ENCODE assay signal across 10 mouse cellular contexts in genomic region chr11:35933402-35934085, GRCm38 (mm10). TPM values are rescaled to one million over a fixed set of nuclear protein-coding genes. Genes with fewer than 3 reads are reported as not detected.
DNase-seq lines count a peak whose midpoint lies in the region; ATAC-seq lines count a peak whose summit lies in the region.
"Had no signal": no experiment of that assay in that cellular context is flagged by ENCODE, and none has a peak within 500 bp of the region (broad histone marks: within the 10 kb centered on the region; RNA-seq: fewer than 3 reads in every experiment).

No protein-coding gene starts in this region.

- no peak overlapping the region; the same call in 1 of the 2 replicates for H3K4me2 ChIP-seq in kidney, embryonic 15.5 days
- H3K4me2 ChIP-seq in midbrain, embryonic 14.5 days (ENCODE audit: low read length) = peak overlapping the region; percentile 29

- 0 out of 2 replicates have a peak, but pooled peaks have one; percentile 17 for ATAC-seq in kidney, embryonic 15.5 days (replicated peaks; ENCODE audit: low FRiP score)
- peak; percentile 63 for ATAC-seq in midbrain, embryonic 14.5 days (ENCODE audit: low FRiP score, low TSS enrichment)
- ATAC-seq in megakaryocyte, adult 5-6 weeks (ENCODE audit: poor library complexity, severe bottlenecking) = no peak
- no peak for ATAC-seq in megakaryocyte-erythroid progenitor cell, adult 5-6 weeks (replicated peaks; ENCODE audit: low FRiP score, low TSS enrichment, poor library complexity, severe bottlenecking)
- no peak for ATAC-seq in inflammation-experienced regulatory T-cells, adult 6 months

- no peaks in the 10 kb centered on the region for H3K9me3 ChIP-seq in kidney, embryonic 15.5 days (replicated peaks)
- no peaks in the 10 kb centered on the region for H3K9me3 ChIP-seq in hindbrain, embryonic 10.5 days
- no peaks in the 10 kb centered on the region for H3K9me3 ChIP-seq in midbrain, embryonic 14.5 days (ENCODE audit: control insufficient read depth, low read length)

- peak overlapping the region; percentile 42 for H3K27ac ChIP-seq in kidney, embryonic 15.5 days
- H3K27ac ChIP-seq in hindbrain, embryonic 10.5 days = peak overlapping the region; percentile 84
- peak overlapping the region; percentile 49; the same call in 1 of the 2 replicates for H3K27ac ChIP-seq in midbrain, embryonic 14.5 days (replicated peaks; ENCODE audit: low read depth, low read length)

- no peaks in the 10 kb centered on the region for H3K27me3 ChIP-seq in kidney, embryonic 15.5 days
- no peaks in the 10 kb centered on the region for H3K27me3 ChIP-seq in hindbrain, embryonic 10.5 days (ENCODE audit: insufficient read depth, poor library complexity, severe bottlenecking)
- H3K27me3 ChIP-seq in midbrain, embryonic 14.5 days (ENCODE audit: control insufficient read depth, insufficient read depth, low read length) = no peaks in the 10 kb centered on the region
- H3K27me3 ChIP-seq: CH12.LX had no signal

- no peak for DNase-seq in kidney, postnatal 14 days
- DNase-seq in cerebellum, postnatal 14 days = peak; percentile 29 to 36
- DNase-seq in hindbrain, embryonic 10.5 days (ENCODE audit: low spot score) = peak; percentile 47
- DNase-seq in midbrain, embryonic 14.5 days = peak; percentile 59
- DNase-seq: thymus, postnatal 25 days had no signal

- H3K9ac ChIP-seq in kidney, embryonic 15.5 days = no peak overlapping the region
- no peak overlapping the region for H3K9ac ChIP-seq in midbrain, embryonic 14.5 days (replicated peaks; ENCODE audit: low read length)

- H3K4me3 ChIP-seq in kidney, embryonic 15.5 days (replicated peaks) = no peak overlapping the region
- H3K4me3 ChIP-seq in hindbrain, embryonic 10.5 days = peak overlapping the region; percentile 32
- H3K4me3 ChIP-seq in midbrain, embryonic 14.5 days (replicated peaks; ENCODE audit: low read depth, low read length) = no peak overlapping the region

- peaks cover 70% of the 10 kb centered on the region for H3K4me1 ChIP-seq in kidney, embryonic 15.5 days
- peaks cover 63% of the 10 kb centered on the region for H3K4me1 ChIP-seq in hindbrain, embryonic 10.5 days (replicated peaks)
- peaks cover 12% of the 10 kb centered on the region; the same call in 1 of the 2 replicates for H3K4me1 ChIP-seq in midbrain, embryonic 14.5 days (ENCODE audit: control insufficient read depth, insufficient read depth, low read length)

- 27% methylated on average over 14 of the region's 14 CpGs for WGBS in kidney, embryonic 15.5 days
- 9% methylated on average over 14 of the region's 14 CpGs for WGBS in hindbrain, embryonic 10.5 days
- WGBS in midbrain, embryonic 14.5 days = 4% methylated on average over 14 of the region's 14 CpGs

- no peaks in the 10 kb centered on the region for H3K36me3 ChIP-seq in kidney, embryonic 15.5 days
- no peaks in the 10 kb centered on the region for H3K36me3 ChIP-seq in hindbrain, embryonic 10.5 days
- H3K36me3 ChIP-seq in midbrain, embryonic 14.5 days (ENCODE audit: control insufficient read depth, insufficient read depth, low read length) = no peaks in the 10 kb centered on the region

RNA-seq across cellular contexts. Expression of gene Wwc1, which starts 46.8 kb away (rescaled TPM):
- 6.9 and 7.1 TPM in 2 replicates for polyA plus RNA-seq in kidney, embryonic 15.5 days (2015; fragmentation: Nextera tagmentation; extraction: Ambion mirVana)
- polyA plus RNA-seq in hindbrain, embryonic 10.5 days (2016; fragmentation: Nextera tagmentation; extraction: Ambion mirVana) = 3.9 and 4.9 TPM in 2 replicates
- polyA plus RNA-seq in midbrain, embryonic 14.5 days (2014; fragmentation: Nextera tagmentation; extraction: Ambion mirVana) = 8.8 and 10.3 TPM in 2 replicates
- not detected in 2 replicates for total RNA-seq in megakaryocyte, adult 5-6 weeks (2015)
- not detected in 2 replicates for total RNA-seq in megakaryocyte, adult 5-6 weeks (2017)
- not detected in 2 replicates for total RNA-seq in megakaryocyte-erythroid progenitor cell, adult 5-6 weeks (2014; fragmentation: Nextera tagmentation)
- total RNA-seq in megakaryocyte-erythroid progenitor cell, adult 5-6 weeks (2017) = not detected in 2 replicates
- polyA plus RNA-seq in inflammation-experienced regulatory T-cells, adult 6 months (2017; shearing (Covaris generic)) = under 1 TPM in 2 of 3 experiments, not detected in 1; 0.12 to 0.17 TPM

Comparison
In these comparisons a context has a peak if more than half of its experiments do, and no peak if none do; other contexts are left out.
1. ATAC-seq: peak in kidney, embryonic 15.5 days (single experiment) and midbrain, embryonic 14.5 days (single experiment); none in megakaryocyte, adult 5-6 weeks (single experiment), megakaryocyte-erythroid progenitor cell, adult 5-6 weeks (single experiment) and inflammation-experienced regulatory T-cells, adult 6 months (single experiment).
2. Peak in every context shown above with its lines, with median percentiles within 50 percentile points of each other: H3K27ac ChIP-seq.